Mouse (Mus musculus) MN1 (cell line): ENCODE data around the gene Tox4.
"Not testable (repeated sequence)": the region's sequence is repeated elsewhere in the genome, so short reads cannot be mapped to it uniquely, and the experiment has no call there.

Experiments
- DNase-seq: peaks from one replicate; pipeline ENCODE4 v3.0.0-alpha.2; 2016; ENCODE audit warnings: low spot score

Tox4 gene

GRCm38 (mm10) chr14:52278932-52279746 is at the start of gene Tox4, which contains the start of gene Rab2b:
Tox4 (plus strand) TSS chr14:52279146.
Rab2b (minus strand) TSS chr14:52279545.
- DNase-seq: peak; percentile 98

- no peak for DNase-seq
Measured at GRCm38 (mm10) chr14:52232249-52232648, 46.7 kb upstream of the Tox4 start.

GRCm38 (mm10) chr14:52235165-52235564 is 43.8 kb upstream of the Tox4 start:
- DNase-seq: no peak

- no peak for DNase-seq
Measured at GRCm38 (mm10) chr14:52236216-52236615, 42.7 kb upstream of the Tox4 start.

- DNase-seq: peak; percentile 98
Measured at GRCm38 (mm10) chr14:52244041-52244689, 34.8 kb upstream of the Tox4 start.

- DNase-seq: no peak
Measured at GRCm38 (mm10) chr14:52244690-52245042, 34.3 kb upstream of the Tox4 start.

GRCm38 (mm10) chr14:52246129-52246528 is 32.8 kb upstream of the Tox4 start:
- no peak for DNase-seq

- peak; percentile 48 for DNase-seq
Measured at GRCm38 (mm10) chr14:52256311-52257175, 22.4 kb upstream of the Tox4 start.

GRCm38 (mm10) chr14:52257484-52258213 is 21.3 kb upstream of the Tox4 start, which contains the start of gene Chd8:
Chd8 (minus strand) TSS chr14:52257780.
- peak; percentile 97 for DNase-seq

GRCm38 (mm10) chr14:52272781-52273180 is 6.2 kb upstream of the Tox4 start:
- no peak for DNase-seq

GRCm38 (mm10) chr14:52277210-52277609 is 1.7 kb upstream of the Tox4 start:
- no peak for DNase-seq

- DNase-seq: peak; percentile 32
Measured at GRCm38 (mm10) chr14:52279747-52280120, 788 bp downstream of the Tox4 start.

GRCm38 (mm10) chr14:52283629-52284028 is 4.7 kb downstream of the Tox4 start:
- no peak for DNase-seq

GRCm38 (mm10) chr14:52284191-52284590 is 5.2 kb downstream of the Tox4 start:
- DNase-seq: no peak

GRCm38 (mm10) chr14:52295558-52296264 is 16.8 kb downstream of the Tox4 start:
- DNase-seq: peak; percentile 67

- DNase-seq: not testable (repeated sequence)
Measured at GRCm38 (mm10) chr14:52303517-52303916, 24.6 kb downstream of the Tox4 start.

- DNase-seq: peak; percentile 97
Measured at GRCm38 (mm10) chr14:52304644-52305271, 25.8 kb downstream of the Tox4 start, which contains the start of gene Mettl3. Mettl3 (minus strand) TSS chr14:52305128.

- no peak for DNase-seq
Measured at GRCm38 (mm10) chr14:52306100-52306499, 27.2 kb downstream of the Tox4 start.

GRCm38 (mm10) chr14:52310343-52310742 is 31.4 kb downstream of the Tox4 start:
- not testable (repeated sequence) for DNase-seq

- no peak for DNase-seq
Measured at GRCm38 (mm10) chr14:52310906-52311305, 32.0 kb downstream of the Tox4 start.
